Mouse (Mus musculus) bone marrow macrophage, adult 2 months (primary cell): ENCODE results near the gene Sh3bgr.

ENCODE experiments used
- CTCF ChIP-seq: IDR thresholded peaks from 2 replicates; pipeline ENCODE4 v1.5.1; 2012; ENCODE audit warnings: low read depth, mild to moderate bottlenecking, low read length, moderate library complexity
- POLR2A ChIP-seq: IDR thresholded peaks from 2 replicates; pipeline ENCODE4 v1.6.1; 2012; ENCODE audit warnings: mild to moderate bottlenecking, low read depth, low read length, borderline replicate concordance

DNA sequence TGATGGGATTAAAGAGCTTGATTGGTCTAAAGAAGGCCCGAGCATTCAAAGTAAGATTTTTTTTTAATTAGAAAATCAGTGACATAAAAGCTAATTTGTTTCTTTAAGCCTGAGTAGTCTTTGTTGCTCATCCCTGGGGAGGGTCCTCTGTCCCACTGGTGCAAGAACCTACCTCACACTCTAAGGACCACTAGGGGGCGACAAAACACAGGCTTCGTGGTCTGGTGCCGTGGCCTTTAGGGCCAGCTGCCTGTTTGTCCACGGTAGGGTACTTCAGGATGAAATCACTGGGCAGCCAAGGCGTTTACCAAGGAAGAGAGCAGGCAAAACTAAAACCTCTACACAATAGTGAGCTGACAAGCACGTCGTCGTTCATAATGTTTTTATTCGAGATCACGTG, 30.2 kb downstream of the Sh3bgr start:
- peak; percentile 80 for TF ChIP-seq CTCF
- no peak for TF ChIP-seq POLR2A
